Mouse (Mus musculus) inflammation-experienced regulatory T-cells (primary cell): Measurements from ENCODE around the gene Amotl2. TPM values are rescaled to one million over a fixed set of nuclear protein-coding genes. Genes with fewer than 3 reads are reported as not detected.

Source experiments
- polyA plus RNA-seq, 2 experiments: library from polyadenylated mRNA; unstranded; fragments of 100-300 nt; shearing (Covaris generic); gene quantifications; one replicate each; pipeline ENCODE4 v1.2.1; 2017

Amotl2 gene
- under 1 TPM; 0.18 to 0.80 TPM for polyA plus RNA-seq

DNA sequence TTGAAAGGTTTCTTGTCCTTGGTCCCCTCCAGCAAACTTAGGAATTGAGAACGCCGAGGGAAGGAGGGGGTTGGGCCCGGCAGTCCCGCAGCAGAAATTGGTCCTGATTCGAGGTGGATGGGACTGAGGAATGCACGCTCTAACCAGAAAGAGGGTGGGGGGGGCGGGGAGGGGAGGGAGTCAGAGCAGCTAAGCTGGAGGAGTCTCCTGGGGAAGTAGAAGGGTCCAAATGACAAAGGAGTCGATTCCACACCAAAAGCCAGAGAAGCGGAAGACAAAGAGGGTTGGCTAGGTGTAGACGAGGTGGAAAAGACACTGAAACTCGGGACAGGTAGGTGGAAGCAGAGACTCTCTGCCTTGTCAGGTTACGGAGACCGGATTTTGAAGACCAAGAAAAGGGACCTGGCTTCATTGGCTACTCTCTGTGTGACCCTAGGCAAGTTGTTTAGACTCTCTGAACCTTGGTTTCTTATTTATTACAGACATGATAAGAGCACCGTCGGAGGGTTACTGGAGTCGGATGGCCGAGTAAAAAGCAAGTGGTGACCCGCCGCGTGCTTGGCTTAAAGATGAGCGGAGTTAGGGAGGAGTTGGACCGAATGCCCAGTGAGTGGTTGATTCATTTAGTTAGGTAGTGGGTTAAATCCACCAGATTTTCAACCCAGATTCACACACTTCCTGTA is at the start of gene Amotl2:
Amotl2 (plus strand) TSS at position 192 of the 683 bp plus-strand sequence.

Other genes with a start within 250 kb of the Amotl2 start
- 1 to 10 TPM in 1 of 2 experiments, under 1 TPM in 1; 0.44 to 1.2 TPM for gene Ky, start 210.9 kb upstream of the Amotl2 start, polyA plus RNA-seq
- 10 to 100 TPM; 86.5 to 89.2 TPM for gene Anapc13, start 90.4 kb upstream of the Amotl2 start, polyA plus RNA-seq
- 10 to 100 TPM; 49.9 to 56.1 TPM for gene Cep63, start 90.1 kb upstream of the Amotl2 start, polyA plus RNA-seq
- gene Ryk, start 118.2 kb downstream of the Amotl2 start, polyA plus RNA-seq = 10 to 100 TPM in 1 of 2 experiments, 1 to 10 TPM in 1; 9.1 to 11.7 TPM